Mouse (Mus musculus) kidney, postnatal 0 days (tissue): ENCODE data around the gene Pus3. TPM values are rescaled to one million over a fixed set of nuclear protein-coding genes. Genes with fewer than 3 reads are reported as not detected.
A peak's percentile ranks its signal among the peaks of the same experiment; 100 is the strongest.

ENCODE experiments used
- ATAC-seq: fragments of 200-750 bp; cut with Nextera tagmentation; replicated peaks from 2 replicates; pipeline ENCODE4 v1.8.0; 2017; ENCODE audit warnings: low read depth, moderate number of reproducible peaks, moderate TSS enrichment, moderate library complexity; ENCODE audit not compliant: low FRiP score
- DNase-seq: peaks from one replicate; pipeline ENCODE4 v3.0.0-alpha.2; 2016; ENCODE audit warnings: low spot score
- H3K27ac ChIP-seq: fragments of 300-500 bp; sonication (generic); 2 replicates; pipeline ENCODE4 v1.5.1; 2014; ENCODE audit warnings: mild to moderate bottlenecking
- H3K27me3 ChIP-seq: fragments of 300-500 bp; sonication (generic); 2 replicates; pipeline ENCODE4 v1.6.1; 2014; ENCODE audit warnings: low read length, mixed read lengths; ENCODE audit not compliant: insufficient read depth
- H3K36me3 ChIP-seq: fragments of 300-500 bp; sonication (generic); 2 replicates; pipeline ENCODE4 v1.6.1; 2014; ENCODE audit warnings: low read length, mixed read lengths; ENCODE audit not compliant: insufficient read depth
- H3K4me1 ChIP-seq: fragments of 300-500 bp; sonication (generic); replicated peaks from 2 replicates; pipeline ENCODE4 v1.6.1; 2014; ENCODE audit warnings: antibody characterized with exemption, low read length, mixed read lengths; ENCODE audit not compliant: insufficient read depth
- H3K4me2 ChIP-seq: fragments of 300-500 bp; sonication (generic); 2 replicates; pipeline ENCODE4 v1.6.1; 2014; ENCODE audit warnings: mild to moderate bottlenecking, low read length, moderate library complexity, mixed read lengths
- H3K4me3 ChIP-seq: fragments of 300-500 bp; sonication (generic); replicated peaks from 2 replicates; pipeline ENCODE4 v1.5.1; 2014; ENCODE audit warnings: low read depth, low read length
- H3K9ac ChIP-seq: fragments of 300-500 bp; sonication (generic); 2 replicates; pipeline ENCODE4 v1.6.1; 2014; ENCODE audit warnings: low read depth, low read length
- H3K9me3 ChIP-seq: fragments of 300-500 bp; sonication (generic); replicated peaks from 2 replicates; pipeline ENCODE4 v1.6.1; 2016; ENCODE audit warnings: low read length, inconsistent platforms, mixed read lengths
- CTCF ChIP-seq: IDR thresholded peaks from 2 replicates; pipeline ENCODE4 v1.5.1; 2016; ENCODE audit warnings: antibody characterized with exemption, low read depth, mild to moderate bottlenecking, moderate library complexity
- WGBS: fragments of 180-500 bp; shearing (Covaris S2); extraction: QIAGEN DNeasy Blood & Tissue Kit; methylation state at CpG from one replicate; pipeline ENCODE4 v1.1.7; 2014; 5-methylcytosine and 5-hydroxymethylcytosine counted together
- polyA plus RNA-seq: library from polyadenylated mRNA; unstranded; fragments of >200 nt; fragmentation: Nextera tagmentation; extraction: Ambion mirVana; gene quantifications from 2 replicates; pipeline ENCODE4 v1.2.1, GENCODE M21; 2015

Gene Pus3
- polyA plus RNA-seq, 1 experiment from 2014 or later, result 20.2 TPM

DNA sequence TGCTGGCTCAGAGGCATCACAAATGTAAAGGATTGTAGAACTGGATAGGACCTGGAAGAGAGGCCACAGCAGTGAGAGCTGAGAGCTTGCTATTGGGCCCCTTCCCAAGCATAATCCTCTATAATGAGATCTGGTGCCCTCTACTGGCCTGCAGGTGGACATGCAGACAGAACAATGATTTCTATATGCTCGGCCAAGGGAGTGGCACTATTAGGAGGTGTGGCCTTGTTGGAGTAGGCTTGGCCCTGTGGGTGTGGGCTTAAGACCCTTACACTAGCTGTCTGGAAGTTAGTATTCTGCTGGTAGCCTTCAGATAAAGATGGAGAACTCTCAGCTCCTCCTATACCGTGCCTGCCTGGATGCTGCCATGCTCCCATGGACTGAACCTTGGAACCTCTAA lies 23.3 kb upstream of the Pus3 start:
- Histone ChIP-seq H3K36me3 (no peaks in the 10 kb centered on the region), H3K9me3 (no peaks in the 10 kb centered on the region), H3K9ac (no peak overlapping the region), H3K27ac (no peak overlapping the region), H3K4me1 (0 out of 2 replicates have a peak, but pooled peaks cover 3% of the 10 kb centered on the region), H3K27me3 (no peaks in the 10 kb centered on the region), H3K4me2 (no peak overlapping the region), H3K4me3 (no peak overlapping the region)
- TF ChIP-seq CTCF, result peak; percentile 95
- ATAC-seq, result peak; percentile 68
- DNase-seq, result peak; percentile 89
- 6% methylated on average over 2 of the region's 2 CpGs for WGBS

DNA sequence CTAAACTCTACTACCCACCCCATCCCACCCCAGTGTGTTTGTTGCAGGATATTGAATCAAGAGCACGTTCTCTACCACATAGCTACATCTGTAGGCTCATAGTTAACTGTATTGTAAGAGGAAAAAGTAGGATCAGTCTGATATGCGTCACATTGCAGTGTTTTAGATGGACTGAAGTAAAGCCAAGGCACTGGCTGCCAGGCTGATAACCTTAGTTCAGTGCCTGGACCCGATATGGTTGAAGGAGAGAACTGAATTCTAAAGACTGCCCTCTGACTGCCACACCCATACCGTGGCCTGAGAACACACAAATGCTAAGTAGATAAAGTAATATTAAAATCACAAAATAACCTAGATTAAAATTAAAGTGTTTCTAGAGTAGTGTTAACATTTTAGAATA lies 22.5 kb upstream of the Pus3 start:
- TF ChIP-seq CTCF, result no peak
- Histone ChIP-seq H3K27ac (no peak overlapping the region), H3K9ac (no peak overlapping the region), H3K27me3 (no peaks in the 10 kb centered on the region), H3K4me1 (0 out of 2 replicates have a peak, but pooled peaks cover 3% of the 10 kb centered on the region), H3K4me2 (no peak overlapping the region), H3K4me3 (no peak overlapping the region), H3K9me3 (no peaks in the 10 kb centered on the region), H3K36me3 (no peaks in the 10 kb centered on the region)
- 78% methylated on average over 4 of the region's 4 CpGs for WGBS
- DNase-seq (no peak), ATAC-seq (no peak)

GRCm38 (mm10) chr9:35539001-35539750 lies 19.2 kb upstream of the Pus3 start:
- H3K27ac ChIP-seq, result no peak overlapping the region
- WGBS, result 62% methylated on average over 13 of the region's 13 CpGs
- no peaks in the 10 kb centered on the region for H3K27me3 ChIP-seq
- no peaks in the 10 kb centered on the region for H3K36me3 ChIP-seq
- TF ChIP-seq CTCF, result no peak
- no peak overlapping the region for H3K9ac ChIP-seq
- H3K4me2 ChIP-seq, result no peak overlapping the region
- ATAC-seq (no peak), DNase-seq (no peak)
- H3K4me1 ChIP-seq, result 0 out of 2 replicates have a peak, but pooled peaks cover 3% of the 10 kb centered on the region
- H3K9me3 ChIP-seq, result no peaks in the 10 kb centered on the region
- H3K4me3 ChIP-seq, result no peak overlapping the region

DNA sequence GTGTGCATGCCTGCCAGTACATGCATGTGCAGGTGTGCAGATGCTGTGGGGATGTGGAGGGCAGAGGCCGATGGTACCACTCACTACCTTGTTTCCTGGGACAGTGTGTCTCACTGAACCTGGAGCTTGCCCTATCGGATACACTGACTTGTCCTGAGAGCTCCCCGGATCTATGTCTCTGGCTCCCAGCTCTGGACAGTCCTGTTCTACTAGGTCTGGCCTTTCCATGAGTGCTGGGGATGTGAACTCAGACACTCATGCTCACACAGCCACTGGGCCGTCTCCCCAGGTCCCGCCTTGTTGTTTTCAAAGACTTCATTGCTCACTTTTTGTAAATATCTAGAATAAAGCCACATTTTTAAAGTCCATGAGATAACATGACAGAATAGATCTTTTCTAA lies 17.4 kb upstream of the Pus3 start:
- Histone ChIP-seq H3K9ac (no peak overlapping the region), H3K36me3 (no peaks in the 10 kb centered on the region), H3K9me3 (no peaks in the 10 kb centered on the region), H3K27ac (no peak overlapping the region), H3K4me3 (no peak overlapping the region), H3K27me3 (no peaks in the 10 kb centered on the region), H3K4me2 (no peak overlapping the region), H3K4me1 (0 out of 2 replicates have a peak, but pooled peaks cover 3% of the 10 kb centered on the region)
- WGBS, result 87% methylated on average over 5 of the region's 5 CpGs
- DNase-seq (no peak), ATAC-seq (no peak)
- TF ChIP-seq CTCF, result no peak

- Histone ChIP-seq H3K4me3 (no peak overlapping the region), H3K27ac (no peak overlapping the region), H3K9me3 (no peaks in the 10 kb centered on the region), H3K36me3 (no peaks in the 10 kb centered on the region), H3K4me2 (no peak overlapping the region), H3K9ac (no peak overlapping the region), H3K27me3 (no peaks in the 10 kb centered on the region), H3K4me1 (0 out of 2 replicates have a peak, but pooled peaks cover 3% of the 10 kb centered on the region)
- DNase-seq (peak; percentile 90), ATAC-seq (peak; percentile 63)
- 13% methylated on average over 6 of the region's 6 CpGs for WGBS
- peak; percentile 90 for TF ChIP-seq CTCF
These were observed 16.9 kb upstream of the Pus3 start for GRCm38 (mm10) chr9:35541488-35541887.

DNA sequence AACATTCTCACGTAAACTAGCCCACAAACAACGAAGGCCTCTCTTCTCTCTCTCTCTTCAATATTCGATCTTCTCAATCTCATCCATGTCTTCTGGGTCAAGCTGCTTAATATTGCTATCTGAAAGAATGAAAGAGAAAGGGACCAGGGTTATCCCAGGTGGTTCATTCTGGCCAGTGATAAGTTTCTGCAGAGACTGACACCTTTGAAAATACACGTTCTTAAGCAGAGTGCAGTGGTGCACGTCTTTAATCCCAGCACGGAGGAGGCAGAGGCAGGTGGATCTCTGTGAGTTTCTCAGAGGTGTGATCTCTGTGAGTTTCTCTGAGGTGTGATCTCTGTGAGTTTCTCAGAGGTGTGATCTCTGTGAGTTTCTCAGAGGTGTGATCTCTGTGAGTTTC lies 16.5 kb upstream of the Pus3 start:
- no peak for DNase-seq

More for the DNA sequence above, 16.5 kb upstream of the Pus3 start:
- no peak overlapping the region for H3K4me3 ChIP-seq
- WGBS, result 72% methylated on average over 6 of the region's 6 CpGs
- no peak for ATAC-seq
- H3K9ac ChIP-seq, result no peak overlapping the region
- H3K36me3 ChIP-seq, result no peaks in the 10 kb centered on the region
- no peak overlapping the region for H3K4me2 ChIP-seq
- H3K9me3 ChIP-seq, result no peaks in the 10 kb centered on the region
- no peak for TF ChIP-seq CTCF
- no peak overlapping the region for H3K27ac ChIP-seq
- 0 out of 2 replicates have a peak, but pooled peaks cover 3% of the 10 kb centered on the region for H3K4me1 ChIP-seq
- no peaks in the 10 kb centered on the region for H3K27me3 ChIP-seq
